Mouse (Mus musculus) right cerebral cortex, adult 18-20 months (tissue): ENCODE results near the gene Mob3c.
A peak's percentile ranks its signal among the peaks of the same experiment; 100 is the strongest.

ENCODE experiments used
- DNase-seq: peaks from one replicate; pipeline ENCODE4 v3.0.0; 2022; ENCODE audit warnings: mixed read lengths

Mob3c gene

DNA sequence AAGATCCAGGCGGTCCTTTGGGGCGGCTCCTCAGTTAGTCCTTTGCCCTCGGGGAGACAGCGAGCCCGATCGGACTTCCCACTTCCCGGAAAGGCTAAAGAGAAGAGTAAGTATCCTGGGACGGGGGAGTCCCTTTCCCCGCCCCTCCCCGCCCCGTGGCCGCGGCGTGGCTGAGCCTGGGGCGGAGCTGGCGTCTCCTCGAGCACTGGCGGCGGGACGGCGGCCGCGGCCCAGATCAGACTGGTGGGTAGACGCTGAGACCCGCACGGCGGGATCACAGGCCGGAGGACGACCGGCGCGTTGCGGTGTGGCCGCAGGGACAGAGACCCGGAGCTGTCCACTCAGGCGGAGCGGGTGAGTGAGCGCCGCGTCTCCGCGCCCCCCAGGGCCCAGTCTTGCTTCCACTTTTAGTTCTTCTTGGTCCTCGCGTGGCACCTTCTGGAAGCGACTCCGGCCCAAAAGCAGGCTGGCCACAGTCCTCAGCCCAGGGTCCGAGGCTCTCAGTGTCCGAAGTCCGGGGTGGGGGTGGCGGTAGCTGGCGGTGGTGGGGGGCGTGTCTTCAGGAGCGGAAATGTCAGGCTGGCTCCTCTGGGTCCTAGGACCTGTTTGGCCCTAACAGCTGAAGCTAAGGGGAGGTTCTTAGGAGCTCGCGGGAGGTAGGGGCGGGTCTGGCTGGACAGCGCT is at the start of gene Mob3c:
Mob3c (plus strand) TSS at position 205 of the 684 bp plus-strand sequence.
- DNase-seq: peak; percentile 64

DNA sequence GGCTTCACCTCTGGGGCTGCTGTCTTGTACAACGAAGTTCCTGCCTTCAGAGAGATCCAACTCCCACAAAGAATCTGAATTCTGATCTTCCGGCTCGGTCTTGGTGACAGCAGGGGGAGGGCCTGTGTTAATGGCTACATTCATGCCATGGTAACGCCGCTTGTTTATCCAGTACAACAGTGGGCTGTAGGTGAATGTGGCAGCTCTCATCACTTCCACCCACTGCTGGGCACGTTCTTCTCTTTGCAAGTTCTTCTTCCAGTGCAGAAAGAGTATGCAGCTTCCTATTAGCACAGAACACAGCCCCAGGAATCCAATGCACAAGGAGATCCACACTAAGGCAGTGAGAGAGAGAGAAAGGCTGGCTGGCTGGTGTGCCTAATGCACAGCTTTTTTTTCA is 47.6 kb upstream of the Mob3c start:
- DNase-seq: peak; percentile 59

DNA sequence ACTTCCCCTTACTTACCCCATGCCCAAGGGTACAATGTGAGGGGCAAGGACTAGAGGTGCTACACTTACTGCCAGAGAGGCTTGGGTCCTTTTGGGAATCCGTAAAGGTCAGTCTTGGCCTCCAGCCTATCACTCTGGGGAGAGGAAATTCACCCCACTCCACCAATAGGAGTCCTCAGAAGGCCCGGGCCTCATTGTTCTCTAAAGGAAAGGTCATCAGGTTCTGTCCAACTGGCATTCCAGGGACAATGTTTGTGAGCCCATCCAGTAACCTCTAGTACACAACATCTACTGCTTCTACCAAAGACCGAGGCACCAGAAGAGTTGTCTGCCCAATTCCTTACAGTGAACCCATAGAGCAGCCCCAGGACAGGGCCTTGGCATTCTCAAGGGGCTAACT is 47.0 kb upstream of the Mob3c start, which contains the start of gene Tex38:
Tex38 (minus strand) TSS at position 101 of the 400 bp plus-strand sequence.
- DNase-seq: no peak

DNA sequence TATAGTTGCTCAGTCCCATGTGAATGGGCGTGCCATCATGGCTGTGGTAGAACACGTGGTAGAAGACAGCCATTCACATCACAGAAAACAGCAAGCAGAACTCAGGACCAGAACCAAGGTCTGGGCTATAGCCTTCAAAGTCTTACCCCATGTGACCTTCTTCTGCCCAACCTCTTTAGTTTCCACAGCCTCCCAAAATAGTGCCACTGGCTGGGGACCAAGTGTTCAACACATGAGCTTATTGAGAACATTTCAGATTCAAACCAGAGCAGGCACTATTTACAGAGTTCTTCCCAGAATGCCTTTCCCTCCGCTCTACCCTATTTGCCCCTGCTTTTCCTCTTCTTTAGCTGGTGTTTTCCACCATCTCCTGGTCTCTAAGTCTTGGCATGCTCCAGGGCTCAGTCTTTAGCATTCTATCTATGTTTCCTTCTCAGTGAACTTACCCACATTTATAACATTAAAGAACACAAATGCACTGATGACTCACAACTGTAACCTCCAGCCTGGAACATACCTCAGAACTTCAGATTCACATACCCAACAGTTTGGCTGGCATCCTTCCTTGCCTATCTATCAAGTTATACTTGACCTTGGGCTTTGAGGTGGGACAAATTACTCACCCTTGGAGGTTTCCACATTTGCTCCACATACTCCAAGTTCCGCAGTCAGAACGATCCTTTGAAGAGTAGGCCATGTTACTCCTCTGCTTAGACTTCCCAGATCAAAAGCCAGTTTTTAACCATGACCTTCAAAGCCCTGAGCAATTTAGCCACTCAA is 45.7 kb upstream of the Mob3c start:
- DNase-seq: no peak

DNA sequence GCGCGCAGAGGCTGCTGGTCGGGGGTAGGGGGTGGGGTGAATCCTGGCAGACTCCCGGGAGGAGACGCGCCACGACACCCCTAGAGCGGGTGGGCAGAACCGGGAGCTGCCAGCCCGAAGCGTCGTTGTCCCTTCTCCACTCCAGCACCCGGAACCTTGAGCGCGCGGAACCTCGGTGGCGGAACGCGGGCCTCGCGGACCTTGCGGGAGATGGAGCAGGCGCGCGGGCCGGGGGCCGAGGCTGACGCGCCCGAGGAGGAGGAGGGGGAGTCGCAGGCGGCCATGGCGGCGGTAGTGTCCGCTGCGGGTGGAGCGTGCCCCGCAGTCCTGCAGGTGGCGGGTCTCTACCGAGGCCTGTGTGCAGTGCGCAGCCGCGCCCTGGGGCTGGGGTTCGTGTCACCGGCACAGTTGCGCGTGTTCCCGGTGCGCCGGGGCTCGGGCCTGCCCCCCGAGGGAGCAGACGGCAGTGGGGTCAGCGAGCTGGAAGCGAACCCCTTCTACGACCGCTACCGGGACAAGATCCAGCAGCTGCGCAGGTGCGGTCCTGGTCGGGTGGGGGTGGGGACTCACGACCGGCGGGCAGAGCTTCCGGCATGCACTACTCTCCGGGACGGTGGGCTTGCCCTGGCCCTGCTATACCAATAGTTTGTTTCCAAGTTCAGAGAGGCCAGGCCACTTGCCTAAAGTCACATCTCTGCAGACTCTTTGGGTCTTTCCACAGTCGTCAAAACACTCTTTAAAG is 43.0 kb upstream of the Mob3c start, which contains the start of gene Atpaf1:
Atpaf1 (plus strand) TSS at position 44 of the 742 bp plus-strand sequence.
- peak; percentile 85 for DNase-seq

DNA sequence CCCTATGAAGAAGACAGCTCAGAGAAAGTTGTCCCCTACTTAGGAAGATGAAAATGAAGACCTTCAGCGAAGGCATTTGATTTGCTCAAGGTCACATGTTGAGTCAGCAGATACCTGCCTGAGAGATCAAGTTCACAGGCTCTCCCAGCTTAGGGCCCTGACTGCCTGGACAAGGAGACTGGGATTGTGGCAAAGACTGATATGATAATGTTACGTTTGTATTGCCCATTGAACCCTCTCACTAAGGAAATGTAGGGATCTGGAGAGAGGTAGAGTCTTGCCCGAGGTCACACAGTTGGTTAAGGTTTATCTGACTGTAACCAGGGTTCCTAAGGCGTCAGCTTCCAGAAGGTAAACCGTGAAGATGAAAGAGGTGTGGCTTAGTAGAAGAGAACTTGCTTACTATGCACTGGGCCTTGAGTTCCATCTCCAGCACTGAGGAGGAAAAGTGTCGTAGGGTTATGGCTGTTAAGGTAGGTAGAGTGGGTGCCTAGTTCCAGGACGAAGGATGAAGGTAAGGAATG is 42.3 kb upstream of the Mob3c start:
- DNase-seq: no peak

DNA sequence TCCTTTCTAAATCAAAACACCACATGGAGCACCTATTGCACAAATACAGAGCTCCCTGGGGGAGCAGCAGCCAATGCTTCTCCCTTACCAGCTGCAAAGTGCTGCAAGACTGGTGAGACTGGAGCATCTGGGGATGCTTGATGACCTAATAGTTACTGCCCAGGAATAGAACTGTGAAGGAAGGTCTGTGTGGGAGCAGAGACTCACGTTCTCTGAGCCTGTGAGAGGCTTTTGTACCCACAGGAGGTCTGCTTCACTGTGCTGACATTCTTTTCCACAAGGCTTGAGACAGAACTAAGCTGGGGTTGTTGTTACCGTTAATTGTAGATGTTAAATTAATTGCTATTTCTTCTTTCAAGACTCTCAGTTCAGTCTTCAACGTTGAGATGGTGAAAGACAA is 37.0 kb upstream of the Mob3c start:
- peak; percentile 45 for DNase-seq

DNA sequence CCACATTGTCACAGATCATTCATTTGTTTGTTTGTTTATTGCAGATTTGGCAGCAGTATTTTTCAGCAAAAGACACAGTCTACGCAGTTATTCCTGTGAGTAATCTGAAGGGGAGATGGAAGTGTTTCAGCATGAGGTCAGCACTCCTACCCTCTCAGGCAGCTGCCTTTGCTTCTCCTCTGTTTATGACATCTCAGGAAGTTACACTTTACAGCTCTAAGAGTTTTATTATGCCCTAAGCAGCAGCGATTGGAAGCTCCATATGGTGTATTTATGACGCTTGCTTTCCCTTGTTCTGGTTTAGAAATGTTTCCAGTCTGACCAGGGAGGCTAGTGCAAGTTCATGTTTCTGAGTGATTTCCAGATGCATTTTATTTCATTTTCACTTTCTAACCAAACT is 32.5 kb upstream of the Mob3c start:
- DNase-seq: no peak

DNA sequence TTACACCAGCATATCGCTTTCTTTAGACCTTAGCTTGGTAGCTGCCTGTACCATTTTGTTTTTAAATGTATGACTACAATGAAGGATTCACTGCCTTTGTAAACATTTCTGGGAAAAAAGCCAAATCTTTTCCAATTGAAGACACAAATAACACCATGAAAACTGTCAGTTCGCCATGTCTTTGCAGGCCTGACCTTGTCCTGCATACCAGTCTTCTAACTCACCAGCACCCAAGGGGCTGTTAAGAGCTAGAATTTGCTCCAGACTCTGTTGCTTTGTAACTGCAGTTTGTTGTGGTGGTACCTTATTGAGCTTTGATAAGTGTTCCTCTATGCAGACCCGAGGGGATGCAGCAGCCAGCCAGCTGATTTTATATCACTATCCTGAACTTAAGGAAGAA is 27.9 kb upstream of the Mob3c start:
- DNase-seq: no peak

DNA sequence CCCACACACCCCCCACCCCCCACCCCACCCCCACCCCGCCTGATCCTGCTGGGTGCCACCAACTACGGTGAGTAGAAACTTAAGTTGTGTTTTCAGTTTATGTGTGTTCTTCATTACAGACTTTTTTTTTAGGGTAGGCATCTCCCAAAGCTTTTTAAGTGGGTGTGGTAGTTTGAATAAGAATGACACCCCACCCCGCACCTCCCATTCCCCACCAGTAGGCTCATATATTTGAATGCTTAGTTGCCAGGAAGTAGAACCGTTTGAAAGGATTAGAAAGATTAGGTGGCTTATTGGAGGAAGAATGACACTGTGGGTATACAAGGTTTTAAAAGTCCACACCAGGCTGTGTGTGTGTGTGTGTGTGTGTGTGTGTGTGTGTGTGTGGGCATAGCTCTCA is 15.6 kb upstream of the Mob3c start:
- DNase-seq: no peak

DNA sequence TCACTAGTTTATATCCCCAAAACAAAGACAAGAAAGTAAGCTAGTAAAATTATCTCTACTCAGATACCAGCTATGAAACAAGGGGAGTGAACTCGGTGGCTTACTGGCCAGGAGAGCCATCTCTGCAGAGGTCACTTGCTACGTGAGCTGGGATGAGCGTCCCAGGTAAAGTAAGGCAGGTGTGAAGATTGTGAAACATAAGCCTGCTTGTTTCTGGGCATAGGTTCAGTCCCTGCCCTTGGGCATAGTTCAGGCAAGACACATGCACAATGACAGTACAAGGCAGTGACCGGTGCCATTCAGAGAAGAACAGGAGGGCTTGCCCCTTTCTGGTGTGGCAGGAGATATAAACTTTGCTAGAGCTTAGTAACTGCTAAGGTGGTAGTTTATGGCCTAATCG is 12.3 kb upstream of the Mob3c start:
- DNase-seq: no peak

DNA sequence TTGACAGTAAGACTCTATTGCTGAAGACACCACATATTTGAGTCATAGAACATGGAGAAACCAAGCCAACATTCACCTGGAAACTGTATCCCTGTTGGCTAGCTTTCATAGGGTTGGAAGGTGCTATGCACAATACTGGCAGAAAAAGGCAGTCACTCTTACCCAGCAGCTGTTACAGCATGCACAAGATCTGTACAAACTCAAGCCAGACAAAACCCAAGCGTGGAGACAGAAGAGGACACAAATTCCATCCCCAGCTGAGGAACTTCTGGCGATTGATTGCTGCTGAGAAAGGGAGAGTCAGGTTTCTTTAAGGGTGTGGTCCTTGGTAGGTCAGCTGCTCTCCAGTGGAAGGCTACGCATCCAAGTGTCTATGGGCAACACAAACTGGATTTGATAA is 7.7 kb upstream of the Mob3c start:
- DNase-seq: no peak

DNA sequence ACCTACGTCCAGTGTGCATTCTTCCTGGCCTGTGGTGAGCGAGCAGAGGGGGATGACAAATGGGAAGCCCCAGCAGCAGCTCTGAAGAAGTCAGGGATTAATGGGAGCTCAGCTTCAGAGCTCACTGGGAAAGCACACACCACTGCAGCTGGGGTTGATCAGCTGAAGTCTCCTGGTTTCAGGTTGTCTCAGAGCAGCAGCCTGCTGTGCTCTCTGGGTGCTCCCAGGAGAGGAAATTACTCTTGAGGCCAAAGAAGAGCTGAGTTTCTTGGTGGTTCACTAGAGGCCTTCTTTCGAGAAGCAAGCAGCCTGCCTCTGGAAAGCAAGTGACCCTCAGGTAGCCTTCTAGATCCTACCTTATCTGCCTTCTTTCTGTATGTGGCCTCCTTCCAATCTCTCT is 6.9 kb upstream of the Mob3c start:
- no peak for DNase-seq

DNA sequence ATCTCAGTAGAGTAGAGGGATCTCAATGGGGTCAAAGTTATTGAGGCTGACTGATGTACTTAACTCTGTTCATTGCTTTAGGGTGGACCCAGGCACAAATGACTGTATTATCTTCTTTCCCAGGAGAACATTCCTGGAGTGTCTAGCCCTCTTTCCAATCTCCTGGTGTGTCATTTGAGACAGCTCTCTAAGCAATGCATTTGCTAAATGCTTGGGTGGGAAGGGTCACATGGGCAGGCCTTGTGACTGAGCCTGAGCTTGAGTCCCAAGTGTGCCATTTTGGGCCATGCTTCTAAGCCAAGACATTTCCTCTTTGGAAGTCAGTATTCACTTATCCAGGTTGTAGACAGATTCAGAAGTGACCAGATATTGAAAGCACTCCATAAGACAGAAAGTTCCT is 6.5 kb upstream of the Mob3c start:
- no peak for DNase-seq

DNA sequence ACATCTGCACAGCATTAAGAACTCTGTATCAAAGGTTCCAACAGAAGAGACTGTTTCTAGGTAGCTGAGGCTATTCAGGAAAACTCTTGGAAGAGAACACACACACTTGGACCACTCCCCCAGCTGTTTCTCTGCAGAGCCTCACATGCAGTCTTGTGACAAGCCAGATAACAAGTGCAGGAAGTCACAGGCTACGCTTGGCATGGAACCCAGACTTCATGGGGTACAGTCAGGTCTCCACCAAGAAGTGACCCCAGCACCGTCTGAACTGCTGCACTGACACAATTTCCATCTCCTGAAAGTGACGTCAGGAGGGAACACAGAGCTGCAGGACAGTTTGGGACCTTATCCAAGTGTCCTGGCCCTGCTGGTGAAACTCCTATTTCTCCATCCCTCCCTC is 6.0 kb upstream of the Mob3c start:
- no peak for DNase-seq

DNA sequence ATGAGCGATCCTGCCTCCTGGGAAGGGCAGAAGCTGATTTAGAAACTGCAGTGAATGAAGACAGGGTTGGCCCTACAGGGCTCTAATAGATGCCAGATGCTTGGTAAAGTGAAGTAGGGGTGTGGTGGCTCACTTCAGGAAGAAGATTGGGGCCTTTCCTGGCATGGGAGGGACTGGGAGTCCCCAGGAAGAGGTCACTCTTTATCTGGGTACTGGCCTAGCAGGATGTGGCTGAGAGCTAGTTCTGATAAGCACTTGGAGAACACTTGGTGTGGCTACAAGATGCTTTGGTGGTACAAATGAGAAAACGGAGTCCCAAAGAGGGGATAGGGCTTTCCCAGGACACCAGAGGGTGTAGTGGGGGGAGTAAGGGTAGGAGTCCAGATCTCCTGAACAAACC is 3.7 kb upstream of the Mob3c start:
- no peak for DNase-seq

DNA sequence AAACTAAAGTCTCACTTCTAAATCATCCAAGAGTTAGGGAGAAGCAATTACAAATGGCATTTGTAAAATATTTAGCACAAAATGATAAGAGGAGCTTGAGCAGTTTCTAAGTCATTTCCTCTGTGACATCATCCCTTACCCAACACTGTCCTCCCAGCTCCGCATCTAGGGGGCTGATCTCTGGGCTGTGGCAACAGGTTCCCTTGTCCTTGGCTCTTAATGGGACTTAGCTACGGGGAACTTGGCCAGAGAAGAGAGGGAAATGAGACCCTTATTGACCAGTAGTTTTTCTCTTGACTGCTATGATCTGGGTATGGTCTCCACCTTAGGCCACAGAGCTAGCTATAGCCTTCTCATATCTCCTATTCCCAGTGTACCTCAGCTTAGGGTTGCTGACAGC is 2.6 kb upstream of the Mob3c start:
- no peak for DNase-seq

DNA sequence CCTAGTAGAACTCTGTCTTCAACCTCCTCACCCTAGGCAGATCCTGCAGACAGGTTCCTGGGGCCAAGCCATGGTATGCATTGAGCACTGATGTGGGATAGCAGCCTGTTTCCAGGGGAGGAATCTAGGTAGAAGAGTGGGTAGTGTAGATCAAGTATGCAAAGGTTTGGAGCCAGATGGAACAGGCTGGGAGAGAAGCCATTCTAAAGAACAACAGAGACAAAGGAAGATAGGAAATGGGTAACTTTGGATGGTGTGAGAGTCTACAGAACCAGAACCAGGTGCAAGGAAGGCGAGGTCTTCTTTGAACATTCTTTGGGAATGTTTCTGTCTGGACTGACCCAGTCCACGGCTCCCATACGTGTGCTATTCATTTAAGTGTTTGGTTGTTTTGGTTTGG is 826 bp upstream of the Mob3c start:
- DNase-seq: no peak

DNA sequence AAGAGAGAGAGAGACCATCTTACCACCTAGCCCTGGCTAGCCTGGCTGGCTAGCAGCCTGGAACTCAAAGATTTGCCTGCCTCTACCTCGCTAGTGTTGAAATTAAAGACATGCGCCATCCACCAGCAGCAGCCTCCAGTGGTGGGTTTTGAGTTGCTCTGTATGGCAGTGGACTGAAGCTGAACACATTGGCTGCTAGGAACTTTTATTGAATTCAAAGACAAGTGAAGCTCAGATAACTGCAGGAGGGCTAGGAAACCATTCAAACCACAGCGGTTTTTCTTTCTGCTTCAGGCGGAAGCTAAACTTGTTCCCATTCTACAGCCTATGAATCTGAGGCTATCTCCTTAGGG is 381 bp upstream of the Mob3c start:
- no peak for DNase-seq

DNA sequence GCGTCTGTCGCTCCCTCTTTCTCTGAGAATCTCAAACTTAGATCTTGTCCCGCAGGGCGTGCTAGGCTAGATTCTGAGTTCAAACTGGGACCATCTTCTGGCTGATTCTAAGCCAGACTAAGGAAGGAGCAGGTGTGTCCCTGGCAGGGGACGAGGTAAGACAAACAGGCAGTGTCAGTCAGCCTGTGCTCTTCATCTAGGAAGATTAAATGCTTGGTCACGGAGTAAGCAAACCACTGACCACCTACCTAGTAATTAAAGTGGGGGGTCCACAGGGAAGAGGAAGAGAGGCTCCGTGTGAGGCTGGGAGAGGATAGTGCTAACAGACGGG is 645 bp downstream of the Mob3c start:
- no peak for DNase-seq

DNA sequence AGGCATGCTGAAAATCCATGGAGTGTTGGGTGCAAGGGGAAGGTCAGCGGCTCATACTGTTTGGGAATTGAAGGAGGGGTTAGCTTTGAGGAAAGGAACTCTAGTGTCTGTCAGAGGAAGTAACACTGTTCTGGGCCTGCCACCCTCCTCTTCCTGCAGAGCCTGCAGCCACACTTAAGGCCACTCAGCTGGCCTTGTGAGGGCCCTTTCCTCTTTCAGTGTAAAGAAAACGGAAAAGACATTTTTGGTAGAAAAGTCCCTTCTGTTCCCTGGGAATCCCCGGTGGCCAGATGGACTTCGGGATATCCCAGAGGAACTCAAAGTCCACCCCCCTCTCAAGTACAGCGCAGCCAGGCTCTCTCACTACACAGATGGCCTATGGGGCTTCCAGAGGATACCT is 2.6 kb downstream of the Mob3c start:
- no peak for DNase-seq

DNA sequence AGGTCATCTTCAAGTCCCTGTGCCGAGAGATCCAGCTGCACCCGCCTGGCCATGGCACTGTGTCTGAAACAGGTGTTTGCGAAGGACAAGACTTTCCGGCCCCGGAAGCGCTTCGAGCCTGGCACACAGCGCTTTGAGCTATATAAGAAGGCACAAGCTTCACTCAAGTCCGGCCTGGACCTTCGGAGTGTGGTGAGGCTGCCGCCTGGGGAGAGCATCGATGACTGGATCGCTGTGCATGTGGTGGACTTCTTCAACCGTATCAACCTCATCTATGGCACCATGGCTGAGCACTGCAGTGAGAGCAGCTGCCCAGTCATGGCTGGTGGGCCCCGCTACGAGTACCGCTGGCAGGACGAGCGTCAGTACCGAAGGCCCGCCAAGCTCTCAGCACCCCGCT is 3.3 kb downstream of the Mob3c start:
- DNase-seq: no peak

DNA sequence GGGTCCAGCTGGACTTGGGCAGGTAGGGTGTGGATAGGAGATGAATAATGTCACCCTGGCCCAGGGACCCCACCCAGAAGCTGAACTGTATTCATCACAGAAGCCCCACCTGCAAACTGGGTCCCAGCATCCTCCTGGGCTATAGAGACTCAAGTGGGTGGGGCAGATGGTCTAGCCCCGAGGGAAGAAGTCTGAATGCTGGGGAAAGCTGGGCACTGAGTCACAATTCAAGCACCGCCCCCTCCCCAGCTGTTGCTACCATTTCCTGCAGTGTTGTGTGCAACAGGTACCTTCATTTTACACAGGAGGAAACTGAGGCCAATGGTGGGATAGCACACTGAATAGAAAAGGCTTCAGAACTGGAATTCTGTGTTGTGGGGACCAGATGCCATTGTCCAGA is 4.1 kb downstream of the Mob3c start:
- DNase-seq: peak; percentile 36

DNA sequence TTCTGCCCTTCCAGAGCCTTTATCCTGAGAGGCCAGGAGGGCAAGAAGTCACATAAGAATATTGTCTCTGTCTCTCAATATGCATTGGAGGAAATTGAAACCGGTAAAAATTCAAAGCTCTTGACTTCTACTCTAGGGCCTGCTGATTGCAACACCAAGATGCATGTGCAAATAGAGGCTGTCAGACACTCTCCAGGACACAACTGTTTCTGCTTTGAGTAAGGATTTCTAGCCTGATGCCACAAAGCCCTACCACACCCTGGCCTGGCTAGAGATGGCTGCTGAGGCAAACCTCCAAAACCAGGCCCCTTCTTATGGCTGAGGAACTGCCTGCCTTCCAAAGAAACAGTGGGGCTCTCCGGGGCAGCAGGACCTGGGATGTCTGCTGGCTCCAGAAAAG is 7.7 kb downstream of the Mob3c start:
- DNase-seq: no peak
